In the genomic region with DNA sequence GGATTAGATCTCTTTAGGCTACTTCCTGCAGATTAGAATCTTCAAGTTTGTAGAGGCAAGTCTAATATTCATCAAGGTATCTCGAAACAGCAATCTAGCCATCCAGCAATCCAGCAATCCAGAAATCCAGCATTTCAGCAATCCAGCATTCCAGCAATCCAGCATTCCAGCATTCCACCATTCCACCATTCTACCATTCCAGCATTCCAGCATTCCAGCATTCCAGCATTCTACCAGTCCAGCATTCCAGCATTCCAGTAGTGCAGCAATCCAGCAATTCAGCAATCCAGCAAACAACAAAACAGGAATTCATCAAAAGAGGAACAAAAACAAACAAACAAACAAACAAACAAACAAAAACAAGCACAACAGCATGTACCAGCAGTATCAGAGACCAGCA, we compare ENCODE assay signal across 15 mouse cellular contexts.
"Had no signal": no experiment of that assay in that cellular context is flagged by ENCODE, and none has a peak within 500 bp of the region (broad histone marks: within the 10 kb centered on the region; RNA-seq: fewer than 3 reads in every experiment).

No protein-coding gene starts in this region.

- DNase-seq: gastrocnemius, adult 2 months; gastrocnemius, postnatal 10 days; gastrocnemius, postnatal 36 days; heart, adult 11 months; heart, adult 2 months; heart, postnatal 14 days; heart, postnatal 36 days; kidney, adult 11 months; kidney, adult 2 months; kidney, adult 9 months; kidney, postnatal 10 days; kidney, postnatal 36 days; layer of hippocampus, adult 9-11 months; layer of hippocampus, postnatal 36 days; left cerebral cortex, postnatal 4 days had no signal
